Mouse (Mus musculus) neutrophil, adult 5-6 weeks (primary cell): ENCODE measurements around the gene Shisa5. TPM values are rescaled to one million over a fixed set of nuclear protein-coding genes. Genes with fewer than 3 reads are reported as not detected.

Source experiments
- ATAC-seq: fragments of 151-379, 151-347 bp; 2 replicates; pipeline ENCODE4 v1.8.0; 2017; ENCODE audit warnings: mild to moderate bottlenecking, moderate TSS enrichment; ENCODE audit not compliant: insufficient number of reproducible peaks, poor library complexity, low FRiP score, severe bottlenecking; ENCODE audit errors: extremely low read depth
- total RNA-seq: library from RNA; stranded (forward); fragments of 200-1000 nt; gene quantifications from 2 replicates; pipeline ENCODE4 v1.2.3, GENCODE M21; 2017

The Shisa5 gene
- total RNA-seq, 1 experiment from 2014 or later = 1,927 TPM

DNA sequence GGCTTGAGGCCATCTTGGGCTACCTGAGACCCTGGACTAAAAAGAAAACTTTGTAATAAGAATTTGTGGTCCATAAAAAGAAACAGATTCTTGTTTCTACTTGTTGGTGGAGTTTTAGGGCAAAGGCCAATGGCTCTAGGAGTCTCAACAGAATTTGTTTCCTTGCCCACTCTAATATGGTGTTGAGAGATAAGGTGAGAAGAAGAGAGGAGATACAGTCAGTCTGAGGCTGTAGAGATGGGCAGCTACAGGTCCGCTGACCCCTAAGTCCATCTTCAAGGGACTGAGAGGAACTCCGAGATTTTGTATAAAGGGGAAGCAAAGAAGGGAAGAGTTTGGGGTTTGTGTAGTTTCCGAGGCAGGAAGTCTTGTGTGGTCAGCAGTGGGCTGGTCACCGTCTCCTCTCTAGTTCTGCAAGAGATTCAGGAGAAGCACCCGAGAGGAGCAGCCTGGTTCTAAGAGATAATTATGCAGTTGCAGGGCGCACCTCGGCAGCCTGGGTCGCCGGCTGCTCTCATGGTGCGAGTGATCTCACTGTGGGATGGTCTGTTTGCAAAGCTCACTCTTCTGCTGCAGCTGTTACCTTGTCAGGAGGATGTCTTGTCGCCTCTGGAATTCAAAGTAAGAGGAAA lies 21.3 kb upstream of the Shisa5 start:
- no peak for ATAC-seq

DNA sequence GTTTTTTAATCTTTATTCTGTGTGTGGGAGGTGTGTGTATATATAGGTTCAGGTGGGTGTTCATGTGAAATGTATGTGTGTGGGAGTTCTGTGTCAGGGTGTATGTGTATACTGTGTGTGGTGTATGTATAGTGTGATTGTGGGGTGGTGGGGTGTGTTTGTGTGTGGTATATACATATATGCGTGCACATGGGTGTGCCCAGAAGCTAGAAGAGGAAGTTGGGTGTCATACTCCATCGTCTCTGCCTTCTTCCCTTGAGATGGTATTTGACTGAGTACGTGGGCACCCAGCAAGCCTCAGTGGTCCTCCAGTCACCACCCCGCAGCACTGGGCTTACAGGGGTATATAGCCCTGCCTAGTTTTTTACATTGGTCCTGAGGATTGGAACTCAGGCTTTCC lies 16.9 kb upstream of the Shisa5 start:
- ATAC-seq = peak; percentile 83

DNA sequence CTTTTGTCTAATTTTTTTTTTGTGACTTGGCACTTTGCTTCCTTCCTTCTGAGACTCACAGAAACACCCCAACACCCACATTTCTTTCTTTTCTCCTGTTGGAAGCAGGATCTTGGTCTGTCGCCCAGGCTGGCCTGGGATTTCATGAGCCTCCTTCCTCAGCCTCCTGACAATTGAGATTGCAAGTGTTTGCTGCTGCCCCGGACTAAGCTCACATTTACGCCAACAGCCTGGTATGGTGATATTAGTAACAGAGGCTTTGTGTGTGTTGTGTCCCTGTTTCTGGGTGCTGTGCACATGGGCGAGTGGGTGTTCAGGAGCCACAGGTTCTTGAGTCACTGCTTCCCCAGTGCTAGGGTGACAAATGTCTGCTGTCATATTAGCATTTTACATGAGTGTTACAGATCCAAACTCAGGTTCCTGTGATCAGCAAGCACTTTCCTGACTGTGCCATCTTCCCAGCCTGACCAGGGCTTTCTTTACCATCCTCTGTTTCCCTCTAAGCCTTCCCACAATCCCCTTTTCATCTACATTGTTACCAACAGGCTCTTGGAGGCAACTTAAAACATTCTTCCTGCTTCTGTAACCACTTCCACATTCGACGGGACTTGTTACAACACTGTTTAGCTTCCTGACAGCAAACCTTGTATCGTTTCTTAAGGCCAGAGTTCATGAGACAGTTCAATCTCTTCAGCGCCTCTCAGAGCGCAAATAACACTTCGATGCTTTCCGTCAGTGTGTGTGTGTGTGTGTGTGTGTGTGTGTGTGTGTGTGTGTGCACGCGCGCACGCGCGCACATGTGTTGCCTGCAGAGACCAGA lies 15.3 kb upstream of the Shisa5 start:
- peak; percentile 59 for ATAC-seq

DNA sequence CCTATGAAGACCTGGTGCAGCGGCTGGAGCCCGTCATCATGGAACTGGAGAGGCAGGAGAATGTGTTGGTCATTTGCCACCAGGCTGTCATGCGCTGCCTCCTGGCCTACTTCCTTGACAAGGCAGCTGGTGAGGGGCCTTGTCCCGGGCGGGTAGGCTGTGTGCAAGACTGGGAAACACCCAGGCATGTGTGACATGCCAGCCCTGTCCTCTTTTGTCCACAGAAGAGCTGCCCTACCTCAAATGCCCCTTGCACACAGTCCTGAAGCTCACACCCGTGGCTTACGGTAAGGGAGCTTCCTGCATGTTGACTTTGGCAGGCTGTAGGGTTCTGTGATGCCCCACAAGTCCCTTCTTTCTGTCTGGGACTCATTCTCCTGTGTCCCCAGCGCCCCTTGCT lies 10.8 kb upstream of the Shisa5 start:
- no peak for ATAC-seq

DNA sequence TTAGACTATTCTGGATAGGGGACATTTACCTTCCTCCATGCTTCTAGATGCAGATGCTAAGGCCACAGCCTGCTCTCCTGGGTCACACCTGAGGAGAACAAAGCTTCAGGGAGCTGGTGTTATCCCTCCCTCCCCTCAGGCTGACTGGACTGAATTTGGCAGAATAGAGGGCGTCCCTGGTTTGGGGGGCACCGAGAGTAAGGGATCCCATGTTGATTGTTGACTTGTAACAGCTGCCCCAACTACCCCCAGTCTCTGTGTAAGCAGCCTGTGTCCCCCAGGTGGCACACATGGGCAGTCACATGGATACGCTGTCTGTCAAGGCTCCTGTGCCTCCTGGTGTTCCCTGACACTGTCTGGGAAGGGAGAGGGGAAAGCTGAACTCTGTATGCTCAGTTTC lies 9.9 kb upstream of the Shisa5 start:
- ATAC-seq = no peak

DNA sequence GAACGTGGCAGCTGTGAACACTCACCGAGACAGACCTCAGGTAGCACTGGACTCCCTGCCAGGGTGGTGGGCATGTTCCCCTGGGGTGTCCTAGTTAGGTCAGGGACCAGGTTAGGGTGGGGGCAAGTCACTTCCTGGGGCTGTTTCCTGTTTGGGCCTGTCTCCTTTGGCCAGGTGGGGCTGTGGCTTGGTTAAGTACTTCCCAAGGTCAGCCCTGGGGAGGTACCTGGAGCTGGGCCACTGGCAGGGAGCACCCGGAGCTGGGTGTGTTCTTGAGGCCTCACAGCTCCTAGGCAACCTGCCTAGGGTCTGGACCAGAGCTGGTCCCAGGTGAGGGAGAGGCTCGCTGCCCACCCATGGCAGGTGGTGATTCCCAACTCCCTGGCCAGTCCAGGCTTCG lies 9.4 kb upstream of the Shisa5 start:
- ATAC-seq = no peak

DNA sequence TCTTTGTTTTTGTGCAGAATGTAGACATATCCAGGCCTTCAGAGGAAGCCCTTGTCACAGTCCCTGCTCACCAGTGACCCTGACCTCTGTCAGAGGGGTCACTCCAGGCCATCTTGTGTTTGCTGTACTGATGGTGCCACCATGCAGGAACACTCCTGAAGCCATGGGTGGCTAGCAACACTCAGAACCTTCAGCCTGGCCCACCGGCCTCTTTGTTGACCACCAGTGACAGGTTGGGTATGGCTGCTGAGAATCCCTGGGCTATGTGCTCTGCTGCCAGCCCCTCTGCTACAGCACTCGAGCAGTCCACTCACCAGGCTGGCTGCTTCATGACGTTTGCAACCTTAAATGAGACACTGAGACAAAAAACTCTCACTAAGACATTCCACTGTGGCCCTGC lies 8.1 kb upstream of the Shisa5 start:
- ATAC-seq = no peak

DNA sequence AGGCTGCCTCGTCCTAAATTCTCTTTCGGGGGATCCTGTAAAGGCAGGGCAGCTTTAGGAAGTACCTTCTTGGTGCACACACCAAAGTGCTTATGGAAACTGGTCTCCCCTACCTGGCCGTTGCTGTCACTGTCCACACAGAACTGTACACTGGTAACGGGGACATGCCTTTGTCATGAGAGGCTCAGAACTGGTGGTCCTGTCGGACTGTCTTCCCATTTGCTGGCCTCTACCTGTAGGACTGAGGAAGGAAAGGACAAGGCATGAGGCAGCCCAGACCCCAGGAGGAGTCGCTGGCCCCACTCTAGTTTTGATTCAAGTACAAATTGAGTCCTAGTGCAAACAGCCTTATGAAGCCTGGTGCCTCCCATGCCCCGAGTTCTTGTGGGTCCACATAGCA lies 7.4 kb upstream of the Shisa5 start:
- ATAC-seq = no peak

DNA sequence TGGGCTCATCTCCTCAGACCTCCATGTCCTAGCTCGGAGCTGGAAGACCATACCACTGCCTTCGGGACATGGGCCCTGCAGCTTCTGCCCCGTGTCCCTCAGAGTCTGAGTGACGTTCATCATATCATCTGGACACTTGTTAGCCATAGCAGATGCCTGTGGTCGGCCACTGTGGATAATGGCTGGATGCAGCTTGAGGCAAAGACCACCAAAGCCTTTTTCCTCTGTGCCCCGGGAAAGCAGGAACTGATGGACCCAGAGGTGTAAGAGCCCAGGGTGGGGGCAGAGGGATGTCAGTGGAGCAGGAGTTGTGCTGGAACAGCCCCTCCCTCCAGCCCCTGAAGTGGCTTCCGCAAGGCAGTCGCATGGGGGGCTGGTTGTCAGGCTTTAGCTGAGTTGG lies 6.7 kb upstream of the Shisa5 start:
- no peak for ATAC-seq

DNA sequence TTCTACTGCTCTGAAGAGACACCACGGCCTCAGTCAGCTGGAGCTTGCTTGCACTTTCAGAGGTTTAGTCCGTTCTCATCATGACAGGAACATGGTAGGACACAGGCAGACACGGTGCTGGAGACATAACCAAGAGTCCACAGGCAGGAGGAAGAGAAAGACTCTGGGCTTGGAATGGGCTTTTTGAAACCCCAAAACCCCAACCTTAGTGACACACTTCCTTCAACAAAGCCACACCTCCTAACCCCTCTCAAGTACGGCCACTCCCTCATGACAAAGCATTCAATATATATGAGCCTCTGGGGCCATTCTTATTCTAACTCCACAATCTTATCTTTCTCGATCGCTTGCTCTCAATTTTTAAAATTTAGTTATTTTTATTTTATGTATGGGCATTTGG lies 5.9 kb upstream of the Shisa5 start:
- 0 out of 2 replicates have a peak, but pooled peaks have one; percentile 35 for ATAC-seq

DNA sequence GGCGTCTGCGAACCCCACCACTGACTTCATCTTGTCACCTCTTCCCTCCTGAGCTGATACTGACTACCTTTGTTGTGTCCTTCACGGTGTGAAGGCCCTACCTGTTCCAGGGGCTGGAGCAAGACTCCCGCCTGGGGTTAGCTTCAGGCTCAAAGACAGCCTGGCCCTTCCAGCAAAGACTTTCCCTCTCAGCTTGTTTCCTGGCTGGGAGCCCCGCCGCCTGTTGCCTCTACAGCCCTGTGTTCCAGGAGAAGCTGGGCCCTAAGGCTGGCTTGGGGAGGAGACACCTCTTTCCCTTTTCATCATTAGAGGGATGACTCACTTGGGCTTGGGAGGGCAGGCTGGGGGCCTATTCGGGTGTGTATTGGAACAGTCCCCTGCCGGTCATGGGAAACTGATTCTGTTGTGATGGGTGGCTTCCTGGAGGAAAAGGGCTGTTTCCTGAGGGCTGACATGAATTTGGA lies 568 bp downstream of the Shisa5 start:
- peak; percentile 37; the same call in 1 of the 2 replicates for ATAC-seq

DNA sequence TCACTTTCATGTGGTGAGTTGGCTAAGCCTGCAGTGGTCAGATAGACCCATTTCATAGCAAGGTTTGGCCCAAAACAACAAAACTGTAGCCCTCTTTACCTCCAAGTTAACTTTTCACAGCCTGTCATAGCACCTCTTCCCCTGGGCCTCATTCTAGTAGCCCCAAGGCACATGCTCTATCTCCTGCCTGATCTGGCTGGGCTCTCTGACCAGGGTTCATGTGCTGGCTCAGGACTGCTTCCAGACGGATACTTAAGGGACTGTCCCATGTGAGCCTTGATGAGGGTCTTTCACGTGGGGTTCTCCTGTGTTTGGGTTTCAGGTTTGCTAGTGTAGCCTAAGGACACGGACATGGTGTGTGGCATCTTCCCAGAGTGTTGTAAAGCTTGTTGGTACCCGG lies 1.3 kb downstream of the Shisa5 start:
- no peak for ATAC-seq

DNA sequence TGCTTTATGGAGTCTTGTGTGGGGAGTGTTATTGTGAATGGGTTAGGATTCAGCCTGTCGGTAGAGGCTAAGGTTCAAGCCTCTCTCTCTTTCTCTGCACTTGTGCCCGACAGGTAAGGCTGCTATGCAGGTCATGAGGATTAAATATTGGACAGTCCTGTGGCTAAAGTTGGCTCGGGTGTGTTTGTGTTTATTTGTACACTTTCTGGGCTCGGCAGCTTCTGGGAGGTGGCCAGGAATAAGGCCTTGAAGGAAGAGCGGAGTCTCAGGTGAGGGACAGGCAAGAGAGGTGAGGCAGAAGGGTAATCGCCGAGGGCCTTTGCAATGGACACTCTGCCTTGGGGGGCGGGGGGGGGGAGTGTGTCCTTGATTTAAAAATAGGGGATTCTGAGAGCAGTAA lies 1.9 kb downstream of the Shisa5 start:
- ATAC-seq = no peak

DNA sequence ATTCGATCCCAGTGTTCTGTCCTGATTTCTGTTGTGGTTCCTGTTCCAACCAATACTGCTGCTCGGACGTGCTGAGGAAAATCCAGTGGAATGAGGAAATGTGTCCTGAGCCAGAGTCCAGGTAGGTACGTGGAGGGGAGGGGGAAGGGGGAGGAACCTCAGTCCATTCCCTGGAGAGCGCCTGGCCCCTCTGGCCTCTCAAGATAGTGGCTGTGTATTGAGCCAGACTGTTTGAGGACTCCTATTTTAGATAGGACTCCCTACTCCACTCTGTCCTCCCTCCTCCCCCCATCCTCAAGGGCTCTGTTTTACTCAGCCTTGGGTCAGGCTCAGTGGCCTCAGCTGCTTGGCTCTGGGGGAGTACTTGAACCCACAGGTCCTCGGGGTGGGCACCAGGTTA lies 2.5 kb downstream of the Shisa5 start:
- ATAC-seq = no peak

DNA sequence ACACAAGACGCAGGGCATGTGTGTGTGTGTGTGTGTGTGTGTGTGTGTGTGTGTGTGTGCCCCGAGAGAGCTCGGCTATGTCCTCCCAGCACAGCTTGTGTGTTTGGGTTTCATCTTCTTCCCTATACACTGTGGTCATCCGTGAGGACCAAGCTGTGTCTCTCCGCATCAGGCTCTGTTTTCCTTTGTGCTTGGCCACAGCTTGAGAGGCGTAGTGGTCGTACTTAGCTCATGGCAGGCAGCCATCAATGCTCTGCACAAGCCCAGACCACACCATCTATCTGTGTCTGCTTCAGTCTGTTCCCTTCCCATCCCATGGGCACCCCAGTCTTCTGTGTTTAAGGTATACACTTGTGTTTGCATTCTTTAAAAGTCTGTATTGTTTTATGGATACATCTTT lies 3.0 kb downstream of the Shisa5 start:
- no peak for ATAC-seq

DNA sequence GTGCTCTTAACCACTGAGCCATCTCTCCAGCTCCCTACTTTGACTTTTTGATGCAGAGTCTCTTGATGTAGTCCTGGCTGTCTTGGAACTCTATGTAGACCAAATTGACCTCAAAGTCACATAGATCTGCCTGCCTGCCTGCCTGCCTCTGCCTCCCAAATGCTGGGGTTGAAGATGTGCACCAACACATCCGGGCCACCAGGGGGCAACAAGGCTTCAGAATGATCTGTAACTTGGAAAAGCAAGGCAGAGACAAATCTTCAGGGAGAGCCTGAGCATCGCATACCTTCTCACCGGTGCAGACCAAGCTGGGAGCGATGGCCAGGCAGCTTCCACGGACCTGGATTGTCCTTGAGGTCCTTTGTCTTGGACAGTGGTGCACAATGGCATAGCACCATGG lies 7.9 kb downstream of the Shisa5 start:
- ATAC-seq = peak; percentile 75

DNA sequence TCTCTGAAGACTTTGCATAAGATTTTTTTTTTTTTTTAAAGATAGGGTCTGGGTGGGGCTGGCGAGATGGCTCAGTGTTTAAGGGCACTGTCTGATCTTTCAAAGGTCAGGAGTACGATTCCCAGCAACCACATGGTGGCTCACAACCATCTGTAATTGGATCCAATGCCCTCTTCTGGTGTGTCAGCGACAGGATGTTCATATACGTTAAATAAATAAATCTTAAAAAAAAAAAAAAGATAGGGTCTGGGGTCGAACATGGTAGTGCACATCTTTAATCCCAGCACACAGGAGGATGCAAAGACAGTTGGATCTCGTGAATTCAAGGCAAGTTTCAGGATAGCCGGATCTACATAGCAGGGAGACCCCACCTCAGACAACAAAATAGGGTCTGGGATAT lies 11.0 kb downstream of the Shisa5 start:
- no peak for ATAC-seq

DNA sequence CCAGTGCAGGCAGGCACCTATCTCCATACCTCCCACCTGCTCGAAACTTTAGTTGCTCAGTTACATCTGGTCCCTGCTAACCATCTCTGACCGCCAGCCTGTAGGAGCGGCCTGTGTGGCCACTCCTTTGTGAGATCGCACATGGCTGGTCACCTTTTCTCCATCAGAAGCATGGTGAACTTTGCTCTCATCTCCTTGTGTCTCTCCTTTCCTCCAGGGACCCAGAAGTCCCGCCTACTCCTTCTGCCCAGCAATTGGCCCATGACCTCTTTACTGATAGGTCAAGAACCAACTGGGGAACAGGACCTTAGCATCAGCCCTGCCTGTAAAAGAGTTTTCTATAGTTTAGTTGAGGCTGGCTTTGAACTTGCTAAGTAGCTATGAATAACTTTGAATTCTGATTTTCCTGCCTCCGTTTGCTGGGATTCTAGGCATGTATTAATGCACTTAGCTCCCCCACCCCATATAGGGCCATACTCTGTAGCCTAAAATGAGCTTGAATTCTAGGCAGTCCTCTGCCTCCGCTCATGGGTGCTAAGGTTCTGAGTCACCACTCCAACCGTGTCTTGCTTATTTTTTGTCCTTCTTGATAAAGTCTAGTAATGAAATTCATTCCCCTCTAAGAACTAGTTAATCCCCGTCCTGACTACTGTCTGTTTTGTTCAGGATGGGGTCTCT lies 11.8 kb downstream of the Shisa5 start:
- ATAC-seq = no peak

DNA sequence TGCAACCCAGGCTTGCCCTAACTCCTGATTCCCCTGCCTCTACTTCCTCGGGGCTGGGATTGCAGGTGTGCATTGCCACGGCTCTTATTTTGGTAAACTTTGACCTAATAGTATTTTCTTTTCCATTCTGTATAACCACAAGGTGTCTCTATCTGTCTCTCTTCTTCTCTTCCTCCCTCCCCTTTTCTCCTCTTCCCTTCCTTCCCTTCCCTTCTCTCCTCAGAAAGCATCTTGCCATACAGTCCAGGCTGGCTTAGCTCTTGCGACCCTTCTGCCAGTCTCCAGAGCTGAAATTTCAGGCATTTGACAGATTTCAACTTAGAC lies 12.3 kb downstream of the Shisa5 start:
- ATAC-seq = no peak

DNA sequence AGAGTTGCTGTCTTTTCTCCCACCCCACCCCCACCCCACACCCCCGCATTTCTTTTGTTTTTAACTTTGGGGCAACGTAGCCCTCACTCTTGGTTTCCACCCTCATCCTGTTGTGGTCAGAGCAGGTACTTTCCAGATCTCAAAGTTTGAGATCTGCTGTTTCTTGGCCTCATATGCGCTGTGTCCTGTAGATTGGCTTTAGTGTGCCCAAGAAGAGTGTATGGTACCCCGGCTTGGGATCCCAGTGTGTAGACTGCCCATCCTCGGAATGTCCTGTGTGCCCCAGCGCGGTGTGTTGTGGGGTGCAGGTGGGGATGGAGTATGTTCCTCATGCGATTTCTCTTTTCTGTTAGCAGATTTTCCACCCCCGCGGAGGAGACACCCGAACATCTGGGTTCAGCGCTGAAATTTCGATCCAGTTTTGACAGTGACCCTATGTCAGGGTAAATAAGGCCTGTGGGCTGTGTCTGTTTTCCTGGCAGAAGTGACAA lies 12.7 kb downstream of the Shisa5 start:
- ATAC-seq = peak; percentile 34
